ENCODE assay signal across 16 mouse cellular contexts in the genomic region with DNA sequence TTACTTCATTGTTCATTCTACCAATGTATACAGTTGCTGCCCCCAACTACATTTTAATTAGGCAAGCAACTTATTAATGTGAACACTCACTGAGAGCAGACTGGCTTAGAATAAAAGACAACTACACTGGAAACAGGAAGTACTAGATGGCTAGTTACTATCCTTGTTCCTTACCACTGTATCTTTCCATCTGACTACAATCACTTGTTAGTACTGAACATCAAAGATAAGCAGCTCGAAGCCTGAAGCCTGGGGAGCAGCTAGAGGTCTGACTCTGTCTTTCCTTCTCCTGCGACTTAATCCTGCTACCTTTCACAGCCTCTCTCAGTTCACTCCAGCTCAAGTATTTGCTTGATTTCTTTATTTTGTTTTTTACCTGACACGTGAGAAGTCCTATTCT.
"Had no signal": no experiment of that assay in that cellular context is flagged by ENCODE, and none has a peak within 500 bp of the region (broad histone marks: within the 10 kb centered on the region; RNA-seq: fewer than 3 reads in every experiment).

No protein-coding gene starts in this region.

- H3K9me3 ChIP-seq: neural tube, embryonic 13.5 days; neural tube, embryonic 15.5 days; stomach, embryonic 15.5 days had no signal

- H3K4me2 ChIP-seq: neural tube, embryonic 13.5 days; neural tube, embryonic 15.5 days; stomach, embryonic 15.5 days had no signal

- H3K9ac ChIP-seq: neural tube, embryonic 13.5 days; neural tube, embryonic 15.5 days; stomach, embryonic 15.5 days had no signal

- H3K4me3 ChIP-seq: neural tube, embryonic 13.5 days; neural tube, embryonic 15.5 days; stomach, embryonic 15.5 days had no signal

- H3K36me3 ChIP-seq: neural tube, embryonic 13.5 days; neural tube, embryonic 15.5 days; stomach, embryonic 15.5 days had no signal

- H3K4me1 ChIP-seq: neural tube, embryonic 13.5 days; neural tube, embryonic 15.5 days; stomach, embryonic 15.5 days had no signal

- H3K27ac ChIP-seq: neural tube, embryonic 13.5 days; neural tube, embryonic 15.5 days; stomach, embryonic 15.5 days; stomach, postnatal 0 days had no signal

- H3K27me3 ChIP-seq: neural tube, embryonic 13.5 days; neural tube, embryonic 15.5 days; stomach, embryonic 15.5 days had no signal

- DNase-seq: retina, postnatal 1 day; right cerebral cortex, adult 18-20 months; right cerebral cortex, postnatal 14 days; right cerebral cortex, postnatal 25 days; right cerebral cortex, postnatal 4 days; spleen, adult 18-20 months; thymus, adult 18-20 months; thymus, adult 2 months; thymus, postnatal 14 days; thymus, postnatal 25 days; thymus, postnatal 36 days; thymus, postnatal 4 days had no signal
